ENCODE assay signal across 13 mouse cellular contexts in the genomic region with DNA sequence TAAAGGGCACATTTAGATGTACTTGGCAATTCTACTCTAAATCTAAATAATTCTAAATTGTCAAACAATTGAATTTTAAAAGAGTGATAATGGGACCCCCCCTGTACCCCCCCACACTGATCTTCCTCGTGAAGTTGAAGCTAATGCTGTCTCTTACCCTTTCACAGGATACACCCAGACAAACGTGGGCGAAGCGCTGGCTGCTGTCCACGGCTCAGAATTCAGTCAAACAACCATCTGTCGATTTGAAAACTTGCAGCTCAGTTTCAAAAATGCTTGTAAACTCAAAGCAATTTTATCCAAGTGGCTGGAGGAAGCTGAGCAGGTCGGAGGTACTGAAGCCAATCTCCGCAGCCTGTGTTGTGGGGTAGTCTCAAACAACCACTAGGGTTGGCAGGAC. TPM values are rescaled to one million over a fixed set of nuclear protein-coding genes. Genes with fewer than 3 reads are reported as not detected.
DNase-seq lines count a peak whose midpoint lies in the region.
"Had no signal": no experiment of that assay in that cellular context is flagged by ENCODE, and none has a peak within 500 bp of the region (broad histone marks: within the 10 kb centered on the region; RNA-seq: fewer than 3 reads in every experiment).

No protein-coding gene starts in this region.

- DNase-seq in cerebellum, adult 18-20 months = peak; percentile 15 to 39
- DNase-seq in cerebellum, adult 11 months = no peak
- DNase-seq in cerebellum, postnatal 36 days = peak; percentile 56 to 59
- DNase-seq in layer of hippocampus, adult 9-11 months = peak; percentile 79
- peak; percentile 82 for DNase-seq in right cerebral cortex, adult 18-20 months
- no peak for DNase-seq in gastrocnemius, adult 8-10 months (ENCODE audit: low spot score in 2 of 2)
- DNase-seq in lung, postnatal 10 days = no peak
- no peak for DNase-seq in urinary bladder, adult 18-20 months (ENCODE audit: low spot score in 2 of 2)
- DNase-seq: heart, adult 2 months; kidney, postnatal 4 days; lung, adult 2 months; thymus, postnatal 25 days had no signal

RNA-seq across cellular contexts. Expression of gene Pou1f1, which starts 11.4 kb away (rescaled TPM):
- not detected for total RNA-seq in gastrocnemius, adult 8-10 months (2022)
- total RNA-seq: ES-E14; heart, adult 2 months had no signal

RNA-seq across cellular contexts. Expression of gene Chmp2b, which starts 30.9 kb away (rescaled TPM):
- total RNA-seq in gastrocnemius, adult 8-10 months (2022) = 10 to 100 TPM; 30.4 to 32.9 (median 31.8) TPM

Comparison
In these comparisons a context has a peak if more than half of its experiments do, and no peak if none do; other contexts are left out.
1. DNase-seq: peak in cerebellum, adult 18-20 months (2 of 2), cerebellum, postnatal 36 days (2 of 2), layer of hippocampus, adult 9-11 months (single experiment) and right cerebral cortex, adult 18-20 months (single experiment); none in cerebellum, adult 11 months (single experiment), gastrocnemius, adult 8-10 months (0 of 2), lung, postnatal 10 days (single experiment) and urinary bladder, adult 18-20 months (0 of 2).